ENCODE assay signal across 8 mouse cellular contexts in genomic region chr1:190924812-190925211, GRCm38 (mm10). TPM values are rescaled to one million over a fixed set of nuclear protein-coding genes. Genes with fewer than 3 reads are reported as not detected.
DNase-seq lines count a peak whose midpoint lies in the region; ATAC-seq and TF ChIP-seq lines count a peak whose summit lies in the region.
"Not testable (repeated sequence)": the region's sequence is repeated elsewhere in the genome, so short reads cannot be mapped to it uniquely, and the experiment has no call there.

Angel2 (plus strand) TSS chr1:190925112.

- H3K27me3 ChIP-seq in heart, embryonic 16.5 days (ENCODE audit: control insufficient read depth, insufficient read depth, low read length); intestine, embryonic 16.5 days (replicated peaks; ENCODE audit: control insufficient read depth, insufficient read depth, low read length); lung, embryonic 14.5 days (ENCODE audit: insufficient read depth, low read length); neural tube, embryonic 12.5 days (replicated peaks): not testable (repeated sequence)

- ATAC-seq in heart, embryonic 16.5 days (replicated peaks; ENCODE audit: extremely low read depth, insufficient read depth, low FRiP score); intestine, embryonic 16.5 days; lung, embryonic 14.5 days (ENCODE audit: insufficient read depth); neural tube, embryonic 12.5 days (ENCODE audit: low FRiP score, low read depth): not testable (repeated sequence)

- intact Hi-C loops in gastrocnemius, adult 2 months (cut with DNase I); left cerebral cortex, postnatal 14 days (cut with DNase I): not testable (repeated sequence)

- H3K9me3 ChIP-seq in ES-E14 (ENCODE audit: control insufficient read depth, insufficient read depth, low read depth, low read length); heart, embryonic 16.5 days (replicated peaks; ENCODE audit: control insufficient read depth, low read length); intestine, embryonic 16.5 days (ENCODE audit: control insufficient read depth, low read length); lung, embryonic 14.5 days (ENCODE audit: low read depth, low read length); neural tube, embryonic 12.5 days: not testable (repeated sequence)

- 75% methylated on average over 3 of the region's 3 CpGs for WGBS in heart, embryonic 16.5 days
- 79% methylated on average over 3 of the region's 3 CpGs for WGBS in intestine, embryonic 16.5 days
- WGBS in lung, embryonic 14.5 days, result 74% methylated on average over 3 of the region's 3 CpGs
- WGBS in neural tube, embryonic 12.5 days, result 80% methylated on average over 3 of the region's 3 CpGs

- not testable (repeated sequence) for H3K36me3 ChIP-seq in ES-E14 (ENCODE audit: control insufficient read depth, insufficient read depth, low read length, poor library complexity, severe bottlenecking); heart, embryonic 16.5 days (ENCODE audit: control insufficient read depth, insufficient read depth); intestine, embryonic 16.5 days (ENCODE audit: control insufficient read depth, insufficient read depth, low read length); lung, embryonic 14.5 days (ENCODE audit: insufficient read depth); neural tube, embryonic 12.5 days

- H3K4me3 ChIP-seq in ES-E14 (ENCODE audit: insufficient read depth in 1 of 2, low read depth in 1 of 2, low read length in 2 of 2, poor library complexity in 1 of 2, severe bottlenecking in 1 of 2); cortical plate, adult 2 months (ENCODE audit: insufficient read depth, low read length); gastrocnemius, adult 2 months; heart, embryonic 16.5 days (ENCODE audit: low read length); intestine, embryonic 16.5 days (ENCODE audit: low read length); lung, embryonic 14.5 days (ENCODE audit: low read depth, low read length); neural tube, embryonic 12.5 days: not testable (repeated sequence)

- in situ Hi-C loops in ES-E14 (cut with MboI; ENCODE audit: low sequenced_read_pairs in 2 of 2, unreplicated experiment in 2 of 2), result not testable (repeated sequence)

- H3K4me2 ChIP-seq in heart, embryonic 16.5 days (ENCODE audit: low read depth, low read length); intestine, embryonic 16.5 days (ENCODE audit: low read depth, low read length); lung, embryonic 14.5 days; neural tube, embryonic 12.5 days (replicated peaks): not testable (repeated sequence)

- not testable (repeated sequence) for H3K4me1 ChIP-seq in ES-E14 (ENCODE audit: control insufficient read depth in 2 of 2, insufficient read depth in 2 of 2, low read length in 2 of 2, poor library complexity in 1 of 2); cortical plate, adult 2 months (ENCODE audit: control insufficient read depth, insufficient read depth, low read length); lung, embryonic 14.5 days (ENCODE audit: insufficient read depth); neural tube, embryonic 12.5 days
- peaks cover 11% of the 10 kb centered on the region for H3K4me1 ChIP-seq in heart, embryonic 16.5 days (ENCODE audit: control insufficient read depth, insufficient read depth, low read length)
- H3K4me1 ChIP-seq in intestine, embryonic 16.5 days (ENCODE audit: control insufficient read depth, insufficient read depth, low read length), result peaks cover 12% of the 10 kb centered on the region

- H3K9ac ChIP-seq in ES-E14 (ENCODE audit: insufficient read depth, low read depth, low read length, poor library complexity, severe bottlenecking); heart, embryonic 16.5 days (ENCODE audit: low read length); intestine, embryonic 16.5 days (ENCODE audit: low read depth, low read length); lung, embryonic 14.5 days; neural tube, embryonic 12.5 days: not testable (repeated sequence)

- TF ChIP-seq POLR2A in cortical plate, adult 2 months (IDR thresholded peaks at IDR 0.05; ENCODE audit: extremely low read depth, insufficient read depth, low read length), result not testable (repeated sequence)

- not testable (repeated sequence) for TF ChIP-seq CTCF in cortical plate, adult 2 months (IDR thresholded peaks at IDR 0.05; ENCODE audit: extremely low read depth, insufficient read depth, low read length); gastrocnemius, adult 2 months (IDR thresholded peaks at IDR 0.05); lung, embryonic 14.5 days (IDR thresholded peaks at IDR 0.05; ENCODE audit: low read depth)

- H3K27ac ChIP-seq in ES-E14 (ENCODE audit: insufficient read depth, low read depth, low read length, poor library complexity, severe bottlenecking); cortical plate, adult 2 months (ENCODE audit: insufficient read depth, low read length); gastrocnemius, adult 2 months; heart, embryonic 16.5 days (ENCODE audit: low read length); intestine, embryonic 16.5 days (ENCODE audit: low read length); lung, embryonic 14.5 days (ENCODE audit: low read depth); neural tube, embryonic 12.5 days: not testable (repeated sequence)

- not testable (repeated sequence) for DNase-seq in ES-E14 (ENCODE audit: low read depth, low spot score); gastrocnemius, adult 2 months; left cerebral cortex, postnatal 14 days (ENCODE audit: low spot score in 2 of 2); lung, embryonic 14.5 days

RNA-seq across cellular contexts. Expression of gene Angel2, which starts in this region (rescaled TPM):
- total RNA-seq in ES-E14 (2012; rRNA removed), result 21.6 and 21.9 TPM in 2 replicates
- 57.3 and 61.5 TPM in 2 replicates for polyA plus RNA-seq in cortical plate, adult 2 months (2012; rRNA removed)
- total RNA-seq in gastrocnemius, adult 2 months (2021), result 10 to 100 TPM; 29.3 to 29.8 TPM
- 29.5 and 30.1 TPM in 2 replicates for polyA plus RNA-seq in heart, embryonic 16.5 days (2015; fragmentation: Nextera tagmentation; extraction: Ambion mirVana)
- 30.9 and 33.6 TPM in 2 replicates for polyA plus RNA-seq in intestine, embryonic 16.5 days (2015; fragmentation: Nextera tagmentation; extraction: Ambion mirVana)
- total RNA-seq in left cerebral cortex, postnatal 14 days (2021), result 10 to 100 TPM; 53.5 to 55.3 TPM
- polyA plus RNA-seq in lung, embryonic 14.5 days (2014; fragmentation: Nextera tagmentation; extraction: Ambion mirVana), result 45.3 and 47.6 TPM in 2 replicates
- polyA plus RNA-seq in neural tube, embryonic 12.5 days (2016; fragmentation: Nextera tagmentation; extraction: Ambion mirVana), result 65.3 and 66.0 TPM in 2 replicates
